Mouse (Mus musculus) C2C12 (cell line): ENCODE measurements around the gene Zfr. TPM values are rescaled to one million over a fixed set of nuclear protein-coding genes. Genes with fewer than 3 reads are reported as not detected.
"Not testable (repeated sequence)": the region's sequence is repeated elsewhere in the genome, so short reads cannot be mapped to it uniquely, and the experiment has no call there.

ENCODE experiments used
- H3K27me3 ChIP-seq: one replicate; pipeline ENCODE4 v1.6.1; 2011; ENCODE audit not compliant: control insufficient read depth, insufficient read depth, insufficient read length
- H3K36me3 ChIP-seq: one replicate; pipeline ENCODE4 v1.6.1; 2011; ENCODE audit not compliant: control insufficient read depth, insufficient read depth
- H3K4me3 ChIP-seq: one replicate; pipeline ENCODE4 v1.5.1; 2011; ENCODE audit warnings: mild to moderate bottlenecking, control low read depth; ENCODE audit not compliant: poor library complexity, insufficient read depth, severe bottlenecking
- H3K79me2 ChIP-seq: one replicate; pipeline ENCODE4 v1.6.1; 2011; ENCODE audit not compliant: control insufficient read depth, insufficient read depth
- H3K79me3 ChIP-seq: one replicate; pipeline ENCODE4 v1.6.1; 2011; ENCODE audit warnings: low read depth, control low read depth
- H3ac ChIP-seq: one replicate; pipeline ENCODE3; 2011; ENCODE audit warnings: low read depth; ENCODE audit not compliant: control insufficient read depth, insufficient read length
- CEBPB ChIP-seq: IDR thresholded peaks from one replicate; pipeline ENCODE4 v1.6.1; 2011; ENCODE audit warnings: low read depth, mild to moderate bottlenecking, control low read depth, moderate library complexity
- CTCF ChIP-seq: IDR thresholded peaks from one replicate; pipeline ENCODE4 v1.5.1; 2011; ENCODE audit not compliant: control insufficient read depth, insufficient read depth, insufficient read length
- FOSL1 ChIP-seq: IDR thresholded peaks from one replicate; pipeline ENCODE4 v1.8.0; 2011; ENCODE audit warnings: mild to moderate bottlenecking, low read length; ENCODE audit not compliant: poor library complexity, insufficient read depth, severe bottlenecking
- MAX ChIP-seq: IDR thresholded peaks from one replicate; pipeline ENCODE4 v1.6.1; 2011; ENCODE audit warnings: mild to moderate bottlenecking, control low read depth
- MYOD1 ChIP-seq: IDR thresholded peaks from one replicate; pipeline ENCODE4 v1.6.1; 2011; ENCODE audit warnings: low read depth; ENCODE audit not compliant: control insufficient read depth, insufficient read length
- MYOG ChIP-seq: IDR thresholded peaks from one replicate; pipeline ENCODE4 v1.6.1; 2011; ENCODE audit not compliant: control insufficient read depth, insufficient read length; ENCODE audit errors: extremely low read depth
- USF1 ChIP-seq: IDR thresholded peaks from one replicate; pipeline ENCODE4 v1.6.1; 2011; ENCODE audit warnings: low read depth, mild to moderate bottlenecking, control low read depth, moderate library complexity
- polyA plus RNA-seq: library from polyadenylated mRNA; unstranded; fragments of >200 nt; fragmentation: generic; extraction: Trizol; gene quantifications from one replicate; pipeline ENCODE4 v1.2.1, GENCODE M21; 2012; ENCODE audit warnings: missing spikeins

The Zfr gene
- polyA plus RNA-seq, 1 experiment, result 22.4 TPM

GRCm38 (mm10) chr15:12097344-12097743, 20.3 kb upstream of the Zfr start:
- no peaks in the 10 kb centered on the region for H3K27me3 ChIP-seq
- H3K79me2 ChIP-seq, result no peaks in the 10 kb centered on the region

GRCm38 (mm10) chr15:12100912-12101311, 16.7 kb upstream of the Zfr start:
- TF ChIP-seq MYOG (no peak), USF1 (no peak), CTCF (peak; percentile 10), CEBPB (peak; percentile 4)

More at GRCm38 (mm10) chr15:12097344-12097743, 20.3 kb upstream of the Zfr start:
- Histone ChIP-seq H3K4me3 (no peak overlapping the region), H3K36me3 (no peaks in the 10 kb centered on the region), H3ac (no peak overlapping the region), H3K79me3 (no peaks in the 10 kb centered on the region)
- TF ChIP-seq CEBPB, result no peak
- no peak for TF ChIP-seq CTCF
- no peak for TF ChIP-seq USF1
- TF ChIP-seq MYOG, result no peak
- TF ChIP-seq FOSL1, result no peak
- TF ChIP-seq MYOD1, result no peak
- no peak for TF ChIP-seq MAX

DNA sequence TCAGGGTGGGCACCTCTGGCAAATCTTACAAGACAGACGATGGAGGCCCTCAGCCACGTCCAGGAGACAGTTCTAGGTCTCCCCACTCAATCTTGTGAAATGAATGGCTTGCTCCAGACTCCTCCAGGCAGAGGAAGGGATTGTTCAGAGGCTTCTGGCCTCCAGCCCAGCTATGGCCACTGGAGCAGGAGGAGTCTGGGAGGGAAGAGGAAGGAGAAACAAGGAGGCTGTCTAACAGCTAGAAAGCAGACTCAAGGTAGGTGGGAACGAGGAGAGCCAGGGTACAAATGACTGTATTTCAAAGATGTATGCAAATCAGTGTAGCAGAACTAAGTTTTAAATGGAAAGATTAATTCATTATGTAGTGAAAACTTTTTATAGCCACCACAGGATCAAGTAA, 13.9 kb upstream of the Zfr start:
- Histone ChIP-seq H3K79me2 (no peaks in the 10 kb centered on the region), H3ac (no peak overlapping the region), H3K36me3 (no peaks in the 10 kb centered on the region), H3K4me3 (no peak overlapping the region), H3K79me3 (no peaks in the 10 kb centered on the region), H3K27me3 (no peaks in the 10 kb centered on the region)
- TF ChIP-seq FOSL1 (no peak), MYOG (no peak), MYOD1 (no peak)

More at GRCm38 (mm10) chr15:12100912-12101311, 16.7 kb upstream of the Zfr start:
- no peaks in the 10 kb centered on the region for H3K79me2 ChIP-seq
- no peak overlapping the region for H3ac ChIP-seq
- no peaks in the 10 kb centered on the region for H3K27me3 ChIP-seq
- H3K79me3 ChIP-seq, result no peaks in the 10 kb centered on the region
- no peak overlapping the region for H3K4me3 ChIP-seq
- no peaks in the 10 kb centered on the region for H3K36me3 ChIP-seq

DNA sequence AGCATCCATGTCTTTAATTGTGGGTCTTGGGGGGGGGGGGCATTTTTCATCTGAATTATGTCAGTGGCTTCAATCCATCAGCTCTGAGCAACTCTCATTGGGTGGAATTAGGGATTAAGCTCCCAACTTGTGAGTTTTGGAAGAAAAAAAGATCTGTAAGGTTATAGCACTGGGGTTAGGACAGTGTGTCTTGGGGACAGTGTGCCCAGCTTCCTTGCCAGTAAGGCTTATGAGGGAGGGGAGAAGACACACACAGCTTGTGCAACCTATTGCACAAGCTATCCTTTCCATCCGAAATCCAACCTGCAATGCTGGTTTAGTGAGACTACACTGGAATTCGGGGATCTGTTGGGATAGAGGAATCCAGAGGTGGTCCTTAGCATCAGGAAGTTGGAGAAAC, 12.8 kb upstream of the Zfr start:
- Histone ChIP-seq H3K79me2 (no peaks in the 10 kb centered on the region), H3K27me3 (no peaks in the 10 kb centered on the region), H3K4me3 (no peak overlapping the region), H3ac (no peak overlapping the region), H3K79me3 (no peaks in the 10 kb centered on the region), H3K36me3 (no peaks in the 10 kb centered on the region)
- TF ChIP-seq MAX (no peak), FOSL1 (no peak), MYOD1 (no peak)

GRCm38 (mm10) chr15:12106430-12106829, 11.2 kb upstream of the Zfr start:
- Histone ChIP-seq H3ac (no peak overlapping the region), H3K79me2 (no peaks in the 10 kb centered on the region), H3K4me3 (no peak overlapping the region), H3K79me3 (no peaks in the 10 kb centered on the region), H3K36me3 (no peaks in the 10 kb centered on the region), H3K27me3 (no peaks in the 10 kb centered on the region)
- TF ChIP-seq USF1 (no peak), MYOG (no peak), CTCF (no peak), CEBPB (no peak), FOSL1 (no peak), MAX (no peak), MYOD1 (no peak)

GRCm38 (mm10) chr15:12108200-12108599, 9.4 kb upstream of the Zfr start:
- Histone ChIP-seq H3K4me3 (no peak overlapping the region), H3ac (no peak overlapping the region), H3K36me3 (no peaks in the 10 kb centered on the region), H3K27me3 (no peaks in the 10 kb centered on the region), H3K79me2 (no peaks in the 10 kb centered on the region), H3K79me3 (no peaks in the 10 kb centered on the region)
- TF ChIP-seq CEBPB (no peak), MYOG (no peak), FOSL1 (no peak), MYOD1 (no peak), MAX (no peak), CTCF (no peak), USF1 (no peak)

GRCm38 (mm10) chr15:12108922-12109321, 8.7 kb upstream of the Zfr start:
- H3K79me2 ChIP-seq, H3K27me3 ChIP-seq, H3K4me3 ChIP-seq, H3ac ChIP-seq, H3K36me3 ChIP-seq, H3K79me3 ChIP-seq: not testable (repeated sequence)
